Mouse (Mus musculus) embryonic facial prominence, embryonic 11.5 days (tissue): Measurements from ENCODE around the gene Nup107. TPM values are rescaled to one million over a fixed set of nuclear protein-coding genes. Genes with fewer than 3 reads are reported as not detected.

Experiments used
- ATAC-seq: fragments of 200-750 bp; cut with Nextera tagmentation; replicated peaks from 2 replicates; pipeline ENCODE4 v1.8.0; 2017; ENCODE audit warnings: low read depth; ENCODE audit not compliant: insufficient number of reproducible peaks, low FRiP score, low TSS enrichment
- DNase-seq: peaks from one replicate; pipeline ENCODE4 v3.0.0-alpha.2; 2015; ENCODE audit warnings: low spot score
- H3K27ac ChIP-seq: fragments of 300-500 bp; sonication (generic); replicated peaks from 2 replicates; pipeline ENCODE4 v1.5.1; 2014; ENCODE audit warnings: mild to moderate bottlenecking, low read depth, low read length, control low read depth
- H3K27me3 ChIP-seq: fragments of 300-500 bp; sonication (generic); 2 replicates; pipeline ENCODE4 v1.6.1; 2014; ENCODE audit warnings: mild to moderate bottlenecking, low read length, moderate library complexity, mixed read lengths; ENCODE audit not compliant: control insufficient read depth, insufficient read depth
- H3K36me3 ChIP-seq: fragments of 300-500 bp; sonication (generic); replicated peaks from 2 replicates; pipeline ENCODE4 v1.6.1; 2014; ENCODE audit warnings: low read depth, mild to moderate bottlenecking, low read length, moderate library complexity, mixed read lengths; ENCODE audit not compliant: control insufficient read depth, insufficient read depth
- H3K4me1 ChIP-seq: fragments of 300-500 bp; sonication (generic); 2 replicates; pipeline ENCODE4 v1.6.1; 2014; ENCODE audit warnings: low read length, mixed read lengths; ENCODE audit not compliant: control insufficient read depth, insufficient read depth
- H3K4me2 ChIP-seq: fragments of 300-500 bp; sonication (generic); 2 replicates; pipeline ENCODE4 v1.6.1; 2014; ENCODE audit warnings: low read depth, mild to moderate bottlenecking, control low read depth, low read length, moderate library complexity
- H3K4me3 ChIP-seq: fragments of 300-500 bp; sonication (generic); 2 replicates; pipeline ENCODE4 v1.5.1; 2014; ENCODE audit warnings: low read depth, low read length, control low read depth
- H3K9ac ChIP-seq: fragments of 300-500 bp; sonication (generic); replicated peaks from 2 replicates; pipeline ENCODE4 v1.6.1; 2014; ENCODE audit warnings: mild to moderate bottlenecking, control low read depth, low read length
- H3K9me3 ChIP-seq: fragments of 300-500 bp; sonication (generic); replicated peaks from 2 replicates; pipeline ENCODE4 v1.6.1; 2016; ENCODE audit warnings: mild to moderate bottlenecking, low read length, inconsistent platforms, mixed read lengths; ENCODE audit not compliant: control insufficient read depth
- WGBS: fragments of 180-500 bp; shearing (Covaris S2); extraction: QIAGEN DNeasy Blood & Tissue Kit; methylation state at CpG from one replicate; pipeline ENCODE4 v1.1.7; 2014; 5-methylcytosine and 5-hydroxymethylcytosine counted together
- polyA plus RNA-seq: library from polyadenylated mRNA; unstranded; fragments of >200 nt; fragmentation: Nextera tagmentation; extraction: Ambion mirVana; gene quantifications from 2 replicates; pipeline ENCODE4 v1.2.1, GENCODE M21; 2014

Gene Nup107
- polyA plus RNA-seq, 1 experiment from 2014 or later: 122 TPM

- no peak overlapping the region for H3K9ac ChIP-seq
- no peaks in the 10 kb centered on the region for H3K9me3 ChIP-seq
- no peak overlapping the region for H3K27ac ChIP-seq
- no peaks in the 10 kb centered on the region for H3K27me3 ChIP-seq
- WGBS: 90% methylated on average over 5 of the region's 5 CpGs
- ATAC-seq (no peak), DNase-seq (no peak)
- peaks cover 8% of the 10 kb centered on the region for H3K36me3 ChIP-seq
- no peaks in the 10 kb centered on the region for H3K4me1 ChIP-seq
- H3K4me3 ChIP-seq: no peak overlapping the region
- H3K4me2 ChIP-seq: no peak overlapping the region
These were observed 39.5 kb downstream of the Nup107 start for GRCm38 (mm10) chr10:117752851-117753647.

GRCm38 (mm10) chr10:117752304-117752821 is 40.1 kb downstream of the Nup107 start:
- Histone ChIP-seq H3K27me3 (no peaks in the 10 kb centered on the region), H3K27ac (no peak overlapping the region), H3K4me2 (no peak overlapping the region), H3K4me3 (no peak overlapping the region), H3K36me3 (peaks cover 8% of the 10 kb centered on the region), H3K9me3 (no peaks in the 10 kb centered on the region), H3K4me1 (no peaks in the 10 kb centered on the region), H3K9ac (no peak overlapping the region)
- ATAC-seq (no peak), DNase-seq (no peak)
- 94% methylated on average over 7 of the region's 7 CpGs for WGBS

GRCm38 (mm10) chr10:117751744-117752143 is 40.8 kb downstream of the Nup107 start:
- Histone ChIP-seq H3K36me3 (peaks cover 8% of the 10 kb centered on the region), H3K27me3 (no peaks in the 10 kb centered on the region), H3K4me1 (no peaks in the 10 kb centered on the region), H3K9me3 (no peaks in the 10 kb centered on the region), H3K4me2 (no peak overlapping the region), H3K27ac (no peak overlapping the region), H3K4me3 (no peak overlapping the region), H3K9ac (no peak overlapping the region)
- 90% methylated on average over 6 of the region's 6 CpGs for WGBS
- no peak for DNase-seq
- no peak for ATAC-seq

GRCm38 (mm10) chr10:117751282-117751610 is 41.3 kb downstream of the Nup107 start:
- Histone ChIP-seq H3K4me3 (no peak overlapping the region), H3K36me3 (peaks cover 8% of the 10 kb centered on the region), H3K4me2 (no peak overlapping the region), H3K9me3 (no peaks in the 10 kb centered on the region), H3K27me3 (no peaks in the 10 kb centered on the region), H3K9ac (no peak overlapping the region), H3K27ac (no peak overlapping the region), H3K4me1 (no peaks in the 10 kb centered on the region)
- no peak for ATAC-seq
- WGBS: 96% methylated on average over 14 of the region's 14 CpGs
- no peak for DNase-seq

- Histone ChIP-seq H3K36me3 (peaks cover 4% of the 10 kb centered on the region), H3K27me3 (no peaks in the 10 kb centered on the region), H3K27ac (no peak overlapping the region), H3K4me1 (no peaks in the 10 kb centered on the region), H3K4me3 (no peak overlapping the region), H3K9ac (no peak overlapping the region), H3K4me2 (no peak overlapping the region), H3K9me3 (no peaks in the 10 kb centered on the region)
- DNase-seq (no peak), ATAC-seq (no peak)
- 94% methylated on average over 5 of the region's 5 CpGs for WGBS
These were observed 41.8 kb downstream of the Nup107 start for GRCm38 (mm10) chr10:117750529-117751281.

GRCm38 (mm10) chr10:117749787-117750343 is 42.6 kb downstream of the Nup107 start:
- Histone ChIP-seq H3K36me3 (peaks cover 2% of the 10 kb centered on the region; the same call in 1 of the 2 replicates), H3K4me2 (no peak overlapping the region), H3K4me1 (no peaks in the 10 kb centered on the region)

GRCm38 (mm10) chr10:117749050-117749686 is 43.3 kb downstream of the Nup107 start:
- H3K4me3 ChIP-seq: no peak overlapping the region
- H3K4me1 ChIP-seq: no peaks in the 10 kb centered on the region
- peaks cover 2% of the 10 kb centered on the region; the same call in 1 of the 2 replicates for H3K36me3 ChIP-seq
- ATAC-seq: no peak
- no peaks in the 10 kb centered on the region for H3K9me3 ChIP-seq
- H3K27ac ChIP-seq: no peak overlapping the region
- 92% methylated on average over 10 of the region's 10 CpGs for WGBS
- no peak overlapping the region for H3K9ac ChIP-seq
- no peak for DNase-seq
- no peak overlapping the region for H3K4me2 ChIP-seq
- H3K27me3 ChIP-seq: no peaks in the 10 kb centered on the region

More at GRCm38 (mm10) chr10:117749787-117750343, 42.6 kb downstream of the Nup107 start:
- H3K27me3 ChIP-seq: no peaks in the 10 kb centered on the region
- DNase-seq (no peak), ATAC-seq (no peak)
- no peak overlapping the region for H3K27ac ChIP-seq
- no peak overlapping the region for H3K4me3 ChIP-seq
- no peaks in the 10 kb centered on the region for H3K9me3 ChIP-seq
- WGBS: 95% methylated on average over 14 of the region's 14 CpGs
- H3K9ac ChIP-seq: no peak overlapping the region
